8 mouse cellular contexts compared by ENCODE assay signal in genomic region chr15:81805624-81806023, GRCm38 (mm10). TPM values are rescaled to one million over a fixed set of nuclear protein-coding genes. Genes with fewer than 3 reads are reported as not detected.
DNase-seq lines count a peak whose midpoint lies in the region; ATAC-seq lines count a peak whose summit lies in the region.

No protein-coding gene starts in this region.

- no peak overlapping the region for H3K9ac ChIP-seq in embryonic facial prominence, embryonic 15.5 days
- H3K9ac ChIP-seq in forebrain, embryonic 13.5 days, result no peak overlapping the region

- H3K27ac ChIP-seq in embryonic facial prominence, embryonic 15.5 days (replicated peaks), result peak overlapping the region; percentile 84
- no peak overlapping the region for H3K27ac ChIP-seq in forebrain, embryonic 13.5 days

- 30% methylated on average over 6 of the region's 6 CpGs for WGBS in embryonic facial prominence, embryonic 15.5 days
- WGBS in forebrain, embryonic 13.5 days, result 49% methylated on average over 6 of the region's 6 CpGs

- H3K4me2 ChIP-seq in embryonic facial prominence, embryonic 15.5 days (replicated peaks), result no peak overlapping the region
- H3K4me2 ChIP-seq in forebrain, embryonic 13.5 days, result no peak overlapping the region

- peaks cover 65% of the 10 kb centered on the region for H3K4me1 ChIP-seq in embryonic facial prominence, embryonic 15.5 days
- H3K4me1 ChIP-seq in forebrain, embryonic 13.5 days, result peaks cover 45% of the 10 kb centered on the region

- H3K4me3 ChIP-seq in embryonic facial prominence, embryonic 15.5 days (replicated peaks), result no peak overlapping the region
- no peak overlapping the region for H3K4me3 ChIP-seq in forebrain, embryonic 13.5 days

- H3K9me3 ChIP-seq in embryonic facial prominence, embryonic 15.5 days (replicated peaks), result no peaks in the 10 kb centered on the region
- no peaks in the 10 kb centered on the region for H3K9me3 ChIP-seq in forebrain, embryonic 13.5 days (replicated peaks)

- no peaks in the 10 kb centered on the region for H3K36me3 ChIP-seq in embryonic facial prominence, embryonic 15.5 days
- no peaks in the 10 kb centered on the region for H3K36me3 ChIP-seq in forebrain, embryonic 13.5 days (ENCODE audit: poor library complexity, severe bottlenecking)

- DNase-seq in cerebellum, postnatal 10 days, result peak; percentile 53 to 55
- DNase-seq in cerebellum, adult 11 months, result no peak
- peak; percentile 62 for DNase-seq in Muller cell, postnatal 12 days (ENCODE audit: inconsistent ontology term)
- peak; percentile 76 to 79 for DNase-seq in kidney, postnatal 36 days
- DNase-seq in thymus, postnatal 36 days, result no peak
- no peak for DNase-seq in gastrocnemius, adult 18-20 months (ENCODE audit: low spot score)

- ATAC-seq in embryonic facial prominence, embryonic 15.5 days (ENCODE audit: insufficient number of reproducible peaks, low FRiP score, low TSS enrichment, low read depth), result no peak
- no peak for ATAC-seq in forebrain, embryonic 13.5 days

- H3K27me3 ChIP-seq in embryonic facial prominence, embryonic 15.5 days, result no peaks in the 10 kb centered on the region
- H3K27me3 ChIP-seq in forebrain, embryonic 13.5 days, result no peaks in the 10 kb centered on the region

RNA-seq across cellular contexts. Expression of gene Tef, which starts 3.4 kb away (rescaled TPM):
- 31.1 and 32.3 TPM in 2 replicates for polyA plus RNA-seq in embryonic facial prominence, embryonic 15.5 days (2015; fragmentation: Nextera tagmentation; extraction: Ambion mirVana)
- total RNA-seq in gastrocnemius, adult 18-20 months (2021), result 100 to 1,000 TPM; 124 to 160 TPM
- polyA plus RNA-seq in forebrain, embryonic 13.5 days (2015; fragmentation: Nextera tagmentation; extraction: Ambion mirVana), result 24.2 and 24.9 TPM in 2 replicates

RNA-seq across cellular contexts. Expression of gene Tob2, which starts 53.0 kb away (rescaled TPM):
- polyA plus RNA-seq in embryonic facial prominence, embryonic 15.5 days (2015; fragmentation: Nextera tagmentation; extraction: Ambion mirVana), result 31.4 and 33.8 TPM in 2 replicates
- 100 to 1,000 TPM in 1 of 2 experiments, 10 to 100 TPM in 1; 89.1 to 174 TPM for total RNA-seq in gastrocnemius, adult 18-20 months (2021)
- 19.1 and 21.7 TPM in 2 replicates for polyA plus RNA-seq in forebrain, embryonic 13.5 days (2015; fragmentation: Nextera tagmentation; extraction: Ambion mirVana)

Comparison
In these comparisons a context has a peak if more than half of its experiments do, and no peak if none do; other contexts are left out.
1. DNase-seq: peak in cerebellum, postnatal 10 days (2 of 2), Muller cell, postnatal 12 days (single experiment) and kidney, postnatal 36 days (2 of 2); none in cerebellum, adult 11 months (single experiment), thymus, postnatal 36 days (0 of 2) and gastrocnemius, adult 18-20 months (single experiment).